Mouse (Mus musculus): ENCODE data around the gene Fto. TPM values are rescaled to one million over a fixed set of nuclear protein-coding genes. Genes with fewer than 3 reads are reported as not detected.

Gene Fto
- polyA plus RNA-seq, 1 experiment from 2014 or later = 56.1 TPM

GRCm38 (mm10) chr8:91286237-91286636 lies 27.1 kb upstream of the Fto start:
- WGBS = 74% methylated on average over 8 of the region's 8 CpGs
- no peaks in the 10 kb centered on the region for H3K27me3 ChIP-seq
- H3K4me3 ChIP-seq = no peak overlapping the region
- H3K9me3 ChIP-seq (replicated peaks) = no peaks in the 10 kb centered on the region
- ATAC-seq (replicated peaks; ENCODE audit: insufficient number of reproducible peaks, insufficient read depth, low FRiP score, low read depth) = no peak
- H3K4me2 ChIP-seq = no peak overlapping the region
- H3K27ac ChIP-seq = no peak overlapping the region
- no peaks in the 10 kb centered on the region for H3K36me3 ChIP-seq
- H3K4me1 ChIP-seq (replicated peaks) = peaks cover 12% of the 10 kb centered on the region; the same call in 1 of the 2 replicates
- no peak overlapping the region for H3K9ac ChIP-seq

GRCm38 (mm10) chr8:91290576-91290975 lies 22.7 kb upstream of the Fto start:
- Histone ChIP-seq H3K36me3 (no peaks in the 10 kb centered on the region), H3K4me3 (no peak overlapping the region), H3K9ac (no peak overlapping the region), H3K27me3 (no peaks in the 10 kb centered on the region), H3K27ac (no peak overlapping the region), H3K4me2 (no peak overlapping the region), H3K9me3 (replicated peaks) (no peaks in the 10 kb centered on the region), H3K4me1 (replicated peaks) (peaks cover 12% of the 10 kb centered on the region; the same call in 1 of the 2 replicates)
- 85% methylated on average over 4 of the region's 4 CpGs for WGBS
- no peak for ATAC-seq (replicated peaks; ENCODE audit: insufficient number of reproducible peaks, insufficient read depth, low FRiP score, low read depth)

DNA sequence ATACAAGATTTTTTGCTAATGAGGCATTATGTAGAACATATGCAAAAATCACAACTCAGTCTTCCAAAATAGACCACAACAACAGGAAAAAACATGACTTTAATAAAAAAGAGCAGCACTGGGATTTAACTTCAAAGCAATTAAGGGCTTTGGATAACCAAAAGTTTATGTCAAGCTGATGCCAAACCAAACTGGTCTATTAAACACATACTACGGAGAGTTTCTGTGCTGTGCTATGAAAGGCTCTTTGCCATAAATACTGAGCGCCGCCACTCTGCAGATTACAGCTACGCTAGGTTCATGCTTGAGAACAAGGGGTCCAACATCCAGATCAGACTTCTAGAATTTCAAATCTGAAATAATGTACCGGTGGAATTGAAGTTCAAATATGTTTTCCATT lies 17.5 kb upstream of the Fto start:
- H3K27me3 ChIP-seq = no peaks in the 10 kb centered on the region
- no peaks in the 10 kb centered on the region; the same call in 1 of the 2 replicates for H3K36me3 ChIP-seq
- H3K9me3 ChIP-seq (replicated peaks) = no peaks in the 10 kb centered on the region
- no peak overlapping the region for H3K4me3 ChIP-seq
- no peak overlapping the region for H3K9ac ChIP-seq
- H3K4me1 ChIP-seq (replicated peaks) = no peaks in the 10 kb centered on the region
- WGBS = 85% methylated on average over 5 of the region's 5 CpGs
- H3K27ac ChIP-seq = no peak overlapping the region
- H3K4me2 ChIP-seq = no peak overlapping the region
- no peak for ATAC-seq (replicated peaks; ENCODE audit: insufficient number of reproducible peaks, insufficient read depth, low FRiP score, low read depth)

DNA sequence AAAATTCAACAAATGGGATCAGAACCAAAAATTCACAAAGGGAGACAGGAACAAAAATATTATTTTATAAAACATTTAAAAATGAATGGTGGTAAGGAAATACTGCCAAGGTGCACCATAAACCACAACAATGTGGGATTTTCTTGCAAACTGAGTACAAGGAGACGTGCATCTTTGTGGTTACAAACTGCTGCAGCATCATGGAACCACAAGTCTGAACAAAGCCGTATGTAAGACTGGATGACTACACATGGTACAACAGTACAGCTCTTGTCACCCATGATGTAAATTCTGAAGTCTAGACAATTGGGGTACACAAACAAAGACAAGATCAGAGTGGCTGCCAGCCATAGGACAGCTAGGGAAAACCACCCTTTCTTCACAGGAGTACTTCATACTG lies 14.7 kb upstream of the Fto start:
- Histone ChIP-seq H3K9ac (no peak overlapping the region), H3K27me3 (no peaks in the 10 kb centered on the region), H3K36me3 (peaks cover 7% of the 10 kb centered on the region), H3K4me1 (replicated peaks) (no peaks in the 10 kb centered on the region), H3K4me3 (no peak overlapping the region), H3K27ac (no peak overlapping the region), H3K9me3 (replicated peaks) (no peaks in the 10 kb centered on the region), H3K4me2 (no peak overlapping the region)
- 83% methylated on average over 2 of the region's 2 CpGs for WGBS
- ATAC-seq (replicated peaks; ENCODE audit: insufficient number of reproducible peaks, insufficient read depth, low FRiP score, low read depth) = no peak

GRCm38 (mm10) chr8:91304481-91305386 lies 8.6 kb upstream of the Fto start:
- no peak for ATAC-seq (replicated peaks; ENCODE audit: insufficient number of reproducible peaks, insufficient read depth, low FRiP score, low read depth)
- no peak overlapping the region for H3K4me3 ChIP-seq
- H3K4me1 ChIP-seq (replicated peaks) = no peaks in the 10 kb centered on the region
- no peaks in the 10 kb centered on the region for H3K9me3 ChIP-seq (replicated peaks)
- peaks cover 12% of the 10 kb centered on the region for H3K36me3 ChIP-seq
- H3K4me2 ChIP-seq = no peak overlapping the region
- 60% methylated on average over 17 of the region's 17 CpGs for WGBS
- no peak overlapping the region for H3K27ac ChIP-seq
- no peak overlapping the region for H3K9ac ChIP-seq
- no peaks in the 10 kb centered on the region for H3K27me3 ChIP-seq

DNA sequence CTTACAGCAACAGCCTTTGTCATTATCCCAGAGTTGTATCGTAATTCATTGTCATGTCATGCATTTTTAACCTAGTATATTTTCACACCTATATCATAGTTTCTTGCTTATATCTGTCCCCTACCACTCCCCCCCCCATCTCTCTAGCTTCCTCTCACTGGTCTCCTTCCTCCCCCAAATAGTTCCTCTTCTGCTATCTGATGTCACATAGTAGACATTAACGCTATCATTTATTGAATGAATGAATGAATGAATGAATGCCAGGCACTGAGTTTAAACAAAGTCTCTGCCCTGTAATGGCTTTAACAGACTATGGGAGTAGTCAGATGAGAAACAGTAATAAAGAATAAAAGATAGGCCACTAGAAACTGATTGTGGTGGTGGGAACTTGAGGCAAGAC lies 983 bp upstream of the Fto start:
- peak overlapping the region; percentile 73 for H3K4me2 ChIP-seq
- H3K36me3 ChIP-seq = peaks cover 3% of the 10 kb centered on the region; the same call in 1 of the 2 replicates
- H3K27ac ChIP-seq = no peak overlapping the region
- no peaks in the 10 kb centered on the region for H3K9me3 ChIP-seq (replicated peaks)
- H3K9ac ChIP-seq = peak overlapping the region; percentile 58
- 71% methylated on average over 2 of the region's 2 CpGs for WGBS
- ATAC-seq (replicated peaks; ENCODE audit: insufficient number of reproducible peaks, insufficient read depth, low FRiP score, low read depth) = no peak
- peaks cover 18% of the 10 kb centered on the region for H3K4me1 ChIP-seq (replicated peaks)
- peak overlapping the region; percentile 63 for H3K4me3 ChIP-seq
- H3K27me3 ChIP-seq = no peaks in the 10 kb centered on the region

GRCm38 (mm10) chr8:91317567-91318227 lies 4.4 kb downstream of the Fto start:
- Histone ChIP-seq H3K36me3 (no peaks in the 10 kb centered on the region), H3K27ac (no peak overlapping the region), H3K9me3 (replicated peaks) (no peaks in the 10 kb centered on the region), H3K4me3 (no peak overlapping the region), H3K27me3 (no peaks in the 10 kb centered on the region), H3K4me2 (no peak overlapping the region), H3K9ac (no peak overlapping the region), H3K4me1 (replicated peaks) (peaks cover 12% of the 10 kb centered on the region)
- WGBS = 88% methylated on average over 5 of the region's 5 CpGs
- no peak for ATAC-seq (replicated peaks; ENCODE audit: insufficient number of reproducible peaks, insufficient read depth, low FRiP score, low read depth)

GRCm38 (mm10) chr8:91318938-91319729 lies 5.8 kb downstream of the Fto start:
- peaks cover 23% of the 10 kb centered on the region for H3K4me1 ChIP-seq (replicated peaks)
- no peak overlapping the region for H3K4me2 ChIP-seq
- H3K36me3 ChIP-seq = no peaks in the 10 kb centered on the region
- no peaks in the 10 kb centered on the region for H3K27me3 ChIP-seq
- 74% methylated on average over 7 of the region's 7 CpGs for WGBS
- H3K27ac ChIP-seq = no peak overlapping the region
- no peak overlapping the region for H3K9ac ChIP-seq
- no peaks in the 10 kb centered on the region for H3K9me3 ChIP-seq (replicated peaks)
- no peak for ATAC-seq (replicated peaks; ENCODE audit: insufficient number of reproducible peaks, insufficient read depth, low FRiP score, low read depth)
- H3K4me3 ChIP-seq = no peak overlapping the region

- H3K27ac ChIP-seq = peak overlapping the region; percentile 66
These were observed 10.2 kb downstream of the Fto start for GRCm38 (mm10) chr8:91323511-91323910.

GRCm38 (mm10) chr8:91324271-91324670 lies 10.9 kb downstream of the Fto start:
- Histone ChIP-seq H3K4me3 (no peak overlapping the region), H3K9ac (no peak overlapping the region), H3K27ac (peak overlapping the region; percentile 66), H3K4me1 (replicated peaks) (peaks cover 23% of the 10 kb centered on the region), H3K27me3 (no peaks in the 10 kb centered on the region), H3K4me2 (no peak overlapping the region), H3K9me3 (replicated peaks) (no peaks in the 10 kb centered on the region), H3K36me3 (no peaks in the 10 kb centered on the region)
- 65% methylated on average over 9 of the region's 9 CpGs for WGBS
- ATAC-seq (replicated peaks; ENCODE audit: insufficient number of reproducible peaks, insufficient read depth, low FRiP score, low read depth) = no peak

More at GRCm38 (mm10) chr8:91323511-91323910, 10.2 kb downstream of the Fto start:
- WGBS = 57% methylated on average over 7 of the region's 7 CpGs
- Histone ChIP-seq H3K9me3 (replicated peaks) (no peaks in the 10 kb centered on the region), H3K36me3 (no peaks in the 10 kb centered on the region), H3K4me3 (no peak overlapping the region), H3K9ac (no peak overlapping the region), H3K4me2 (peak overlapping the region; percentile 20; the same call in 1 of the 2 replicates), H3K27me3 (no peaks in the 10 kb centered on the region), H3K4me1 (replicated peaks) (peaks cover 18% of the 10 kb centered on the region)
- no peak for ATAC-seq (replicated peaks; ENCODE audit: insufficient number of reproducible peaks, insufficient read depth, low FRiP score, low read depth)

- no peak overlapping the region for H3K9ac ChIP-seq
- no peak for ATAC-seq (replicated peaks; ENCODE audit: insufficient number of reproducible peaks, insufficient read depth, low FRiP score, low read depth)
- no peaks in the 10 kb centered on the region for H3K36me3 ChIP-seq
- H3K4me1 ChIP-seq (replicated peaks) = peaks cover 29% of the 10 kb centered on the region
- WGBS = 90% methylated on average over 4 of the region's 4 CpGs
- no peak overlapping the region for H3K4me2 ChIP-seq
- H3K4me3 ChIP-seq = no peak overlapping the region
- H3K9me3 ChIP-seq (replicated peaks) = no peaks in the 10 kb centered on the region
- no peaks in the 10 kb centered on the region for H3K27me3 ChIP-seq
- H3K27ac ChIP-seq = no peak overlapping the region
These were observed 11.6 kb downstream of the Fto start for GRCm38 (mm10) chr8:91324916-91325315.

Data from heart, embryonic 15.5 days (tissue).